Mouse (Mus musculus): Measurements from ENCODE around the gene Plk5. TPM values are rescaled to one million over a fixed set of nuclear protein-coding genes. Genes with fewer than 3 reads are reported as not detected.

Gene Plk5
- polyA plus RNA-seq (2015; fragmentation: Nextera tagmentation; extraction: Ambion mirVana): 0.09 and 0.20 TPM in 2 replicates

DNA sequence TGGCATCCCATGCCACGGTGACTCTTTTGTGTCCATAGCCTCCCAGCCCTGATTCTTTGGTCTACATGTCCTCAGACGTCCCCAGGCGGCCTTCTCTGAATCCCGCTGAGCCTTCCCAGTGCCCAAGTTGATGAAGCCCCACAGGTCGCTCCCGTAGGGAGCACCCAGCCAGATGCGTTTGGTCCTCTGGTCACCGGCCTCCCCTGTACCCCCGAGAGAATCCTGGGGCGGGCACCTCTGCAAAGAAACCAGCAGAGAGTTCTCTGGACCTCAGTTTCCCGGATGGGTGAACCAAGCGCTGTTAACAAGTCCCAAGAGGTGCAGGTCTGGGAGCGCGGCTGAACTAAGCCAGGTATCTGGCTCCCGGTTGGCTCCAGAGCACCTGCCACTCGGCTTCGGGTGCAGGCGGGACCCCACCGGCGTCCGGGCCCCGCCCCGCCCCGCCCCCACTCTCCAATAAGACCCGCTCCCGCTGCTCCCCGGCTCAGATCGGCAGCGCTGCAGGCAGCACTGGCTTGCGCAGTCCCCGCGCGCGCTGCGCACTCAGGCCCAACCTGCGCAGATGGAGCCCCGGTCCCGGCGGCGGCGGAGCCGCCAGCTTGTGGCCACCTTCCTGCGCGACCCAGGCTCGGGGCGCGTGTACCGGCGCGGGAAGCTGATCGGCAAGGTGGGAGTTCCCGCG, at the start of gene Plk5:
TSS of gene Plk5 (plus strand) at position 459 of the 682 bp plus-strand sequence.
- ATAC-seq: no peak
- Histone ChIP-seq H3K27me3 (replicated peaks; ENCODE audit: control insufficient read depth, insufficient read depth, low read length) (peaks cover 53% of the 10 kb centered on the region), H3K36me3 (ENCODE audit: control insufficient read depth, insufficient read depth) (no peaks in the 10 kb centered on the region), H3K27ac (ENCODE audit: low read depth, low read length) (no peak within 1 kb of the TSS), H3K9me3 (ENCODE audit: control insufficient read depth) (no peaks in the 10 kb centered on the region), H3K9ac (ENCODE audit: low read depth, low read length) (no peak within 1 kb of the TSS), H3K4me3 (ENCODE audit: low read depth, low read length) (peak within 1 kb of the TSS; percentile 29), H3K4me2 (replicated peaks; ENCODE audit: low read depth) (peak within 1 kb of the TSS; percentile 35), H3K4me1 (replicated peaks; ENCODE audit: control insufficient read depth, insufficient read depth, low read length) (0 out of 2 replicates have a peak, but pooled peaks cover 3% of the 10 kb centered on the region)
- WGBS: 1% methylated on average over 52 of the region's 53 CpGs
- no peak for TF ChIP-seq CTCF (IDR thresholded peaks at IDR 0.05; ENCODE audit: low read depth)

DNA sequence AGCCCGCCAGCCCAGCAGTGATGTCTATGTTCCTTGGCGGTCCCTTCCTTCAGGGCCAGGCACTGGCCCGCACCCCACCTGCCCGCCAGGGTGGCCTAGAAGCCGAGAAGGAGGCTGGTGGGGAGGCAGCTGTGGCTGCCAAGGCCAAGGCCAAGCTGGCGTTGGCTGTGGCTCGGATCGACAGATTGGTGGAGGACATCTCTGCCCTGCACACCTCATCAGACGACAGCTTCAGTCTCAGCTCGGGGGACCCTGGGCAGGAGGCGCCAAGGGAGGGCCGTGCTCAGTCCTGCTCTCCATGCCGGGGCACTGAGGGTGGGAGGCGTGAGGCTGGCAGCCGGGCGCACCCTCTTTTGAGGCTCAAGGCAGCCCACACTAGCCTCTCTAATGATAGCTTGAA, 44.7 kb upstream of the Plk5 start:
- no peak overlapping the region for H3K4me2 ChIP-seq (replicated peaks; ENCODE audit: low read depth)
- no peak for TF ChIP-seq CTCF (IDR thresholded peaks at IDR 0.05; ENCODE audit: low read depth)
- no peak overlapping the region for H3K27ac ChIP-seq (ENCODE audit: low read depth, low read length)
- H3K4me3 ChIP-seq (ENCODE audit: low read depth, low read length): no peak overlapping the region
- WGBS: 83% methylated on average over 16 of the region's 16 CpGs
- no peak for ATAC-seq
- no peaks in the 10 kb centered on the region for H3K9me3 ChIP-seq (ENCODE audit: control insufficient read depth)
- peaks cover 4% of the 10 kb centered on the region; the same call in 1 of the 2 replicates for H3K4me1 ChIP-seq (replicated peaks; ENCODE audit: control insufficient read depth, insufficient read depth, low read length)
- H3K9ac ChIP-seq (ENCODE audit: low read depth, low read length): no peak overlapping the region
- H3K27me3 ChIP-seq (replicated peaks; ENCODE audit: control insufficient read depth, insufficient read depth, low read length): peaks cover 47% of the 10 kb centered on the region
- no peaks in the 10 kb centered on the region; the same call in 1 of the 2 replicates for H3K36me3 ChIP-seq (ENCODE audit: control insufficient read depth, insufficient read depth)

DNA sequence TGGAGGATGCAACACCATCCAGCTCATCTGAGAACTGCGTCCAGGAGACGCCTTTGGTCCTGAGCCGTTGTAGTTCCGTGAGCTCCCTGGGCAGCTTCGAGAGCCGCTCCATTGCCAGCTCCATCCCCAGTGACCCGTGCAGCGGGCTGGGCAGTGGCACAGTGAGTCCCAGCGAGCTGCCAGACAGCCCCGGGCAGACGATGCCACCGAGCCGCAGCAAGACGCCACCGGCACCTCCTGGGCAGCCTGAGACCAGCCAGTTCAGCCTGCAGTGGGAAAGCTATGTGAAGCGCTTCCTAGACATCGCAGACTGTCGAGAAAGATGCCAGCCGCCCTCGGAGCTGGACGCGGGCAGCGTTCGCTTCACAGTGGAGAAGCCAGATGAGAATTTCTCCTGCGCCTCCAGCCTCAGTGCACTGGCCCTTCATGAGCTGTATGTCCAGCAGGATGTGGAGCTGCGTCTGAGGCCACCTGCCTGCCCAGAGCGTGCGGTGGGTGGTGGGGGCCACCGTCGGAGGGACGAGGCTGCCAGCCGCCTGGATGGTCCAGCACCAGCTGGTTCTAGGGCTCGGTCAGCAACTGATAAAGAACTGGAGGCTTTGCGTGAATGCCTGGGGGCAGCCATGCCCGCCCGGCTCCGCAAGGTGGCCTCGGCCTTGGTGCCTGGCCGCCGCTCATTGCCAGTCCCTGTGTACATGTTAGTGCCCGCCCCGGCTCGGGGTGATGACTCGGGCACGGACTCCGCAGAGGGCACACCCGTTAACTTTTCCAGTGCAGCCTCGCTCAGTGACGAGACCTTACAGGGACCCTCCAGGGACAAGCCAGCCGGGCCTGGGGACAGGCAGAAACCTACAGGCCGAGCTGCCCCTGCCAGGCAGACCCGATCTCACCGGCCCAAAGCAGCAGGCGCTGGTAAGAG, 43.4 kb upstream of the Plk5 start:
- H3K9ac ChIP-seq (ENCODE audit: low read depth, low read length): no peak overlapping the region

DNA sequence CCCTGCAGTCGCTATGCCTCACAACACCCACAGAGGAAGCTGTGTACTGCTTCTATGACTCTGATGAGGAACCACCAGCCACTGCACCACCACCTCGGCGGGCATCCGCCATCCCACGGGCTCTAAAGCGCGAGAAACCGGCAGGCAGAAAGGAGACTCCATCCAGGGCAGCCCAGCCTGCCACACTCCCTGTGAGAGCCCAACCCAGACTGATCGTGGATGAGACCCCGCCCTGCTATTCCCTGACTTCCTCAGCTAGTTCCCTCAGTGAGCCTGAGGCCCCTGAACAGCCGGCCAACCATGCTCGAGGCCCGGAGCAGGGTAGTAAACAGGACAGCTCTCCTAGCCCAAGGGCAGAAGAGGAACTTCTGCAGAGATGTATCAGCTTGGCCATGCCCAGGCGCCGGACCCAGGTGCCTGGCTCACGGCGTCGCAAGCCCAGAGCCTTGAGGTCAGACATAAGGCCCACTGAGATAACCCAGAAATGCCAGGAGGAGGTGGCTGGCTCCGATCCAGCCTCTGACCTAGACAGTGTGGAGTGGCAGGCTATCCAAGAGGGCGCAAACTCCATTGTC, 42.5 kb upstream of the Plk5 start:
- Histone ChIP-seq H3K9ac (ENCODE audit: low read depth, low read length) (no peak overlapping the region), H3K4me3 (ENCODE audit: low read depth, low read length) (0 out of 2 replicates have a peak overlapping the region, but pooled peaks have one; percentile 1), H3K36me3 (ENCODE audit: control insufficient read depth, insufficient read depth) (peaks cover 17% of the 10 kb centered on the region), H3K27ac (ENCODE audit: low read depth, low read length) (no peak overlapping the region), H3K4me2 (replicated peaks; ENCODE audit: low read depth) (no peak overlapping the region), H3K27me3 (replicated peaks; ENCODE audit: control insufficient read depth, insufficient read depth, low read length) (peaks cover 47% of the 10 kb centered on the region), H3K9me3 (ENCODE audit: control insufficient read depth) (no peaks in the 10 kb centered on the region), H3K4me1 (replicated peaks; ENCODE audit: control insufficient read depth, insufficient read depth, low read length) (peaks cover 4% of the 10 kb centered on the region; the same call in 1 of the 2 replicates)
- WGBS: 34% methylated on average over 20 of the region's 20 CpGs
- no peak for TF ChIP-seq CTCF (IDR thresholded peaks at IDR 0.05; ENCODE audit: low read depth)
- ATAC-seq: no peak

More for the DNA sequence above, 43.4 kb upstream of the Plk5 start:
- Histone ChIP-seq H3K27ac (ENCODE audit: low read depth, low read length) (peak overlapping the region; percentile 7; the same call in 1 of the 2 replicates), H3K4me1 (replicated peaks; ENCODE audit: control insufficient read depth, insufficient read depth, low read length) (peaks cover 4% of the 10 kb centered on the region; the same call in 1 of the 2 replicates), H3K4me2 (replicated peaks; ENCODE audit: low read depth) (no peak overlapping the region), H3K9me3 (ENCODE audit: control insufficient read depth) (no peaks in the 10 kb centered on the region), H3K27me3 (replicated peaks; ENCODE audit: control insufficient read depth, insufficient read depth, low read length) (peaks cover 47% of the 10 kb centered on the region), H3K4me3 (ENCODE audit: low read depth, low read length) (no peak overlapping the region), H3K36me3 (ENCODE audit: control insufficient read depth, insufficient read depth) (0 out of 2 replicates have a peak, but pooled peaks cover 8% of the 10 kb centered on the region)
- ATAC-seq: no peak
- no peak for TF ChIP-seq CTCF (IDR thresholded peaks at IDR 0.05; ENCODE audit: low read depth)
- 61% methylated on average over 54 of the region's 54 CpGs for WGBS

DNA sequence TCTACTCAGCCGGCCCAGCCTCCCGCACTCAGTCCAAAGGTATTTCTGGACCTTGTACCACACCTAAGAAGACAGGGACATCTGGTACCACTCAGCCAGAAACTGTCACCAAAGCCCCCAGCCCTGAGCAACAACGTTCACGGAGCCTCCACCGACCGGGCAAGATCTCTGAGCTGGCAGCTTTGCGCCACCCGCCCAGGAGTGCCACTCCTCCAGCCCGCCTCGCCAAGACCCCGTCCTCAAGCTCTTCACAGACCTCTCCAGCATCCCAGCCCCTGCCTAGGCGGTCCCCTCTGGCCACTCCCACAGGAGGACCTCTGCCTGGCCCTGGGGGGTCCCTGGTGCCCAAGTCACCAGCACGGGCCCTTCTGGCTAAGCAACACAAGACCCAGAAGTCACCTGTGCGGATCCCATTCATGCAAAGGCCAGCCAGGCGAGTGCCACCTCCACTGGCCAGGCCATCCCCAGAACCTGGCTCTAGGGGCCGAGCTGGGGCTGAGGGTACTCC, 41.7 kb upstream of the Plk5 start:
- H3K27ac ChIP-seq (ENCODE audit: low read depth, low read length): no peak overlapping the region; the same call in 1 of the 2 replicates
- H3K9me3 ChIP-seq (ENCODE audit: control insufficient read depth): no peaks in the 10 kb centered on the region
- H3K4me3 ChIP-seq (ENCODE audit: low read depth, low read length): no peak overlapping the region
- peaks cover 24% of the 10 kb centered on the region for H3K36me3 ChIP-seq (ENCODE audit: control insufficient read depth, insufficient read depth)
- WGBS: 44% methylated on average over 14 of the region's 16 CpGs
- H3K9ac ChIP-seq (ENCODE audit: low read depth, low read length): no peak overlapping the region
- TF ChIP-seq CTCF (IDR thresholded peaks at IDR 0.05; ENCODE audit: low read depth): no peak
- ATAC-seq: no peak
- peaks cover 47% of the 10 kb centered on the region for H3K27me3 ChIP-seq (replicated peaks; ENCODE audit: control insufficient read depth, insufficient read depth, low read length)
- H3K4me2 ChIP-seq (replicated peaks; ENCODE audit: low read depth): no peak overlapping the region
- peaks cover 9% of the 10 kb centered on the region for H3K4me1 ChIP-seq (replicated peaks; ENCODE audit: control insufficient read depth, insufficient read depth, low read length)
